Mouse (Mus musculus) forebrain, embryonic 12.5 days (tissue): Measurements from ENCODE around the gene Zfp142. TPM values are rescaled to one million over a fixed set of nuclear protein-coding genes. Genes with fewer than 3 reads are reported as not detected.

Source experiments
- ATAC-seq: fragments of 200-750 bp; cut with Nextera tagmentation; 2 replicates; pipeline ENCODE4 v1.8.0; 2017; ENCODE audit warnings: moderate TSS enrichment; ENCODE audit not compliant: low FRiP score
- H3K27ac ChIP-seq: fragments of 300-500 bp; sonication (generic); 2 replicates; pipeline ENCODE4 v1.5.1; 2016; ENCODE audit warnings: mild to moderate bottlenecking
- H3K27me3 ChIP-seq: fragments of 300-500 bp; sonication (generic); 2 replicates; pipeline ENCODE4 v1.6.1; 2016; ENCODE audit warnings: mild to moderate bottlenecking
- H3K36me3 ChIP-seq: fragments of 300-500 bp; sonication (generic); replicated peaks from 2 replicates; pipeline ENCODE4 v1.6.1; 2016; ENCODE audit warnings: mild to moderate bottlenecking
- H3K4me1 ChIP-seq: fragments of 300-500 bp; sonication (generic); 2 replicates; pipeline ENCODE4 v1.6.1; 2016
- H3K4me2 ChIP-seq: fragments of 300-500 bp; sonication (generic); 2 replicates; pipeline ENCODE4 v1.6.1; 2016; ENCODE audit warnings: mild to moderate bottlenecking, moderate library complexity
- H3K4me3 ChIP-seq: fragments of 300-500 bp; sonication (generic); replicated peaks from 2 replicates; pipeline ENCODE4 v1.5.1; 2016; ENCODE audit warnings: mild to moderate bottlenecking
- H3K9ac ChIP-seq: fragments of 300-500 bp; sonication (generic); 2 replicates; pipeline ENCODE4 v1.6.1; 2016; ENCODE audit warnings: mild to moderate bottlenecking
- H3K9me3 ChIP-seq: fragments of 300-500 bp; sonication (generic); 2 replicates; pipeline ENCODE4 v1.6.1; 2016
- WGBS: fragments of 180-500 bp; shearing (Covaris S2); methylation state at CpG from one replicate; pipeline ENCODE4 v1.1.7; 2016; 5-methylcytosine and 5-hydroxymethylcytosine counted together
- polyA plus RNA-seq: library from polyadenylated mRNA; unstranded; fragments of >200 nt; fragmentation: Nextera tagmentation; extraction: Ambion mirVana; gene quantifications from 2 replicates; pipeline ENCODE4 v1.2.1, GENCODE M21; 2016

Gene Zfp142
- polyA plus RNA-seq: 10.6 and 10.8 TPM in 2 replicates

- H3K4me1 ChIP-seq: peaks cover 26% of the 10 kb centered on the region
- H3K27me3 ChIP-seq: no peaks in the 10 kb centered on the region
- peaks cover 36% of the 10 kb centered on the region for H3K36me3 ChIP-seq
- H3K4me2 ChIP-seq: peak within 1 kb of the TSS; percentile 94
- H3K27ac ChIP-seq: peak within 1 kb of the TSS; percentile 85
- ATAC-seq: peak; percentile 99
- H3K9me3 ChIP-seq: no peaks in the 10 kb centered on the region
- peak within 1 kb of the TSS; percentile 92 for H3K9ac ChIP-seq
- WGBS: under 1% methylated on average over 48 of the region's 48 CpGs
- H3K4me3 ChIP-seq: peak within 1 kb of the TSS; percentile 86
Observed at GRCm38 (mm10) chr1:74587773-74588445, at the start of gene Zfp142, which contains the start of gene Bcs1l. Gene Zfp142, minus strand, starts transcription at chr1:74588246. Gene Bcs1l, plus strand, starts transcription at chr1:74588289.

DNA sequence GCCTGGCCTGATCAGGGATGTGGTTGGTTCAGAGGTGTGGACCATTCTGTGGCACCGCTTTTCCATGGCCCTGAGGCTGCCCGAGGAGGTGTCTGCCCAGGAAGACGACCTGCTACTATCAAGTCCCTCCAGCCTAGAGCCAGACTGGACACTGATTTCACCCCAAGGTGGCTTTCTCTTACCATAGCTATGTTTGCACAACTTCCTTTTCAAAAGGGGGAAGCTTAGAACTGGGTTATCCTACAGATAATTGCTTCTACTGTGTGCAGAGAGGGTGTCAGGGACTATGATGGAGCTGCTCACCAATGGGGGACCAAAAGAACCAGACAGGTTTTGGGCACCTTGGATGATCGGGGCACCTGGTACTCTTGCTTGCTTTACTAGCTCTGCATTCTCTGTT, 44.7 kb upstream of the Zfp142 start:
- Histone ChIP-seq H3K4me1 (no peaks in the 10 kb centered on the region), H3K9ac (no peak overlapping the region), H3K27ac (no peak overlapping the region), H3K4me2 (no peak overlapping the region), H3K4me3 (no peak overlapping the region), H3K9me3 (no peaks in the 10 kb centered on the region), H3K27me3 (no peaks in the 10 kb centered on the region), H3K36me3 (peaks cover 31% of the 10 kb centered on the region)
- no peak for ATAC-seq
- 89% methylated on average over 4 of the region's 4 CpGs for WGBS

- H3K36me3 ChIP-seq: peaks cover 35% of the 10 kb centered on the region
- H3K4me3 ChIP-seq: no peak overlapping the region
- WGBS: 55% methylated on average over 7 of the region's 7 CpGs
- no peak for ATAC-seq
- H3K9me3 ChIP-seq: no peaks in the 10 kb centered on the region
- no peak overlapping the region for H3K9ac ChIP-seq
- H3K27me3 ChIP-seq: no peaks in the 10 kb centered on the region
- no peak overlapping the region for H3K4me2 ChIP-seq
- no peaks in the 10 kb centered on the region for H3K4me1 ChIP-seq
- H3K27ac ChIP-seq: no peak overlapping the region
Observed at GRCm38 (mm10) chr1:74628001-74628400, 40.0 kb upstream of the Zfp142 start.

DNA sequence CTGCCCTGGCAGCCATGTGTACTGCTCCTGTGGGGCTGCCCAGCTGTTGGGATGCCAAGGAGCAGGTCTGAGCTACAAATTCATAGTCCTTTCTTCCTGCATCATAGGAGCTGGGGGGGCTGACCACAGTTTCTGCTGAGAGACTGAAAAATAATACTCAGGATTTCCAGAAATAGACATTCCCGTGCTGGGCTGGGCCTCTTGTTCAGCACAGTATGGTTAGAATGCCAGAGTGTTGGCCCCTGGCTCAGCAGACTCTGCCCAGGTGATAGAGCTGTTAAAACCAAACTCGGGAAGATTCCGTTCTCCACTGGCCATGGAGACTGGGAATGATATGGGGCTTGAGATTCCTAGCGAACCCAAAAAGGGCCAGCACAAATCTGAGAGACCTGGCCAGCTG, 38.0 kb upstream of the Zfp142 start:
- Histone ChIP-seq H3K4me3 (no peak overlapping the region), H3K36me3 (peaks cover 38% of the 10 kb centered on the region), H3K9ac (no peak overlapping the region), H3K4me2 (no peak overlapping the region), H3K9me3 (no peaks in the 10 kb centered on the region), H3K27me3 (no peaks in the 10 kb centered on the region), H3K27ac (no peak overlapping the region), H3K4me1 (no peaks in the 10 kb centered on the region)
- 87% methylated on average over 4 of the region's 4 CpGs for WGBS
- ATAC-seq: no peak

DNA sequence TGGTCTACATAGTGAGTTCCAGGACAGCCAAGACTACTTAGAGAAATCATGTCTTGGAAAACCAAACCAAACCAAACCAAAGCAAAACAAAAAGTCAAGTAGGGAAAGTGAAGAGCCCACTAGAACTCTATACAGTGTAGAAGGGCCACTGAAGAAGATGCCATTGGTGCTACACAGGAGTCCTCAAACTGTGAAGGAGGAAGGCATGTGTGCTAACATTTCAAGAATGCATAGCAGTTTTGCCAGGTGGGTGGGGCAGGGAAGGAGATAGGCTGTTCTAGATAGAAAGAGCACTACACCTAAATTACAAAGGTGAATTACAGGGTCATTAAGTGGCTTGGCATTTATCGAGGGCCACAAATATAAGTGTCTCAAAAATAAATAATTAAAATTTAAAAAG, 36.1 kb upstream of the Zfp142 start:
- peaks cover 38% of the 10 kb centered on the region for H3K36me3 ChIP-seq
- no peak for ATAC-seq
- 90% methylated on average over 1 of the region's 1 CpGs for whole genome bisulfite sequencing

DNA sequence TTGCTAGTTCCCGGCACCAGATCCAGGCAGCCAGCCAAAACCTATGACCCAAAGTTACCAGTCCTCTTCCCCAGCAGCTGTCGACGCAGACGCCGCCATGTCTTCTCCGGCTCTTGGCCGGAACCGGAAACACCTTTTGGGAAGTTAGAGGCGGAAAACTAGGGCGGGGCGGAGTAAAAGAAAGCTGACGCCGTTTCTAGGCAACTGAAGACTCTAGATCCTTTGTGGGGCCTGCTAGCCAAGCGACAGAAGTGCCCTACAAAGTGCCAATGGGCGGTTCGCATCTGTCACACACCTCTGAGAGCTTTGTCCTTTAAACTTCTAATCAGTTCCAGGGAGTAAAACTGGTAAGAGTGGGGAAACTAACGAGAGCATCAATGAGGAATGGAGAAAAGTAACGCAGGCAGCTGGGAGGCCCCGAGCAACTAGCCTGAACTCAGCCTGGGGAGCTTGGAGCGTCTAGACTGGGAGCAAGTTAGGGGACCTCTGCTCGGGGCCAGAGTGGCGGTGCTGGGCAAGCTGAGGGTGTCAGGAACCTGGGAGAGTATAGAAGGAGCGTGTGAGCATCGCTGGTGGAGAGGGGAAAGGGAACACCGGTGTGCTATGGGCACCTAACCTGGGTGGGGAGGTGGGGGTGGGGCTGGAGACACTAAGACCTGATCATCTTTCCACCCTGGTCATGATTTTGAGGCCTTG, 13.4 kb upstream of the Zfp142 start, which contains the start of the genes Rnf25 and Stk36:
Gene Rnf25 (minus strand): TSS at position 131 of the 696 bp plus-strand sequence.
Gene Stk36 (plus strand): TSS at position 179 of the 696 bp plus-strand sequence.
- H3K9ac ChIP-seq: peak within 1 kb of the TSS; percentile 78
- ATAC-seq: peak; percentile 88
- peak within 1 kb of the TSS; percentile 83 for H3K4me3 ChIP-seq
- H3K27me3 ChIP-seq: no peaks in the 10 kb centered on the region
- peak within 1 kb of the TSS; percentile 65 for H3K27ac ChIP-seq
- WGBS: 8% methylated on average over 25 of the region's 25 CpGs
- H3K9me3 ChIP-seq: no peaks in the 10 kb centered on the region
- H3K4me2 ChIP-seq: peak within 1 kb of the TSS; percentile 84
- H3K36me3 ChIP-seq: peaks cover 45% of the 10 kb centered on the region
- peaks cover 16% of the 10 kb centered on the region for H3K4me1 ChIP-seq

More for the DNA sequence above, 36.1 kb upstream of the Zfp142 start:
- Histone ChIP-seq H3K27ac (no peak overlapping the region), H3K27me3 (no peaks in the 10 kb centered on the region), H3K4me3 (no peak overlapping the region), H3K9me3 (no peaks in the 10 kb centered on the region), H3K4me1 (no peaks in the 10 kb centered on the region), H3K9ac (no peak overlapping the region), H3K4me2 (no peak overlapping the region)

GRCm38 (mm10) chr1:74600501-74601266, 12.6 kb upstream of the Zfp142 start:
- Histone ChIP-seq H3K9ac (peak overlapping the region; percentile 78), H3K4me2 (peak overlapping the region; percentile 84), H3K9me3 (no peaks in the 10 kb centered on the region), H3K36me3 (peaks cover 47% of the 10 kb centered on the region), H3K4me3 (peak overlapping the region; percentile 83), H3K4me1 (peaks cover 16% of the 10 kb centered on the region), H3K27me3 (no peaks in the 10 kb centered on the region), H3K27ac (peak overlapping the region; percentile 16; the same call in 1 of the 2 replicates)
- WGBS: 8% methylated on average over 26 of the region's 26 CpGs
- ATAC-seq: peak; percentile 81

GRCm38 (mm10) chr1:74594434-74594833, 6.4 kb upstream of the Zfp142 start:
- H3K4me1 ChIP-seq: peaks cover under 1% of the 10 kb centered on the region; the same call in 1 of the 2 replicates
- no peak overlapping the region for H3K4me2 ChIP-seq
- no peak overlapping the region for H3K27ac ChIP-seq
- ATAC-seq: no peak
- H3K36me3 ChIP-seq: peaks cover 84% of the 10 kb centered on the region
- no peaks in the 10 kb centered on the region for H3K9me3 ChIP-seq
- H3K27me3 ChIP-seq: no peaks in the 10 kb centered on the region
- WGBS: 87% methylated on average over 8 of the region's 8 CpGs
- H3K9ac ChIP-seq: no peak overlapping the region
- H3K4me3 ChIP-seq: no peak overlapping the region

DNA sequence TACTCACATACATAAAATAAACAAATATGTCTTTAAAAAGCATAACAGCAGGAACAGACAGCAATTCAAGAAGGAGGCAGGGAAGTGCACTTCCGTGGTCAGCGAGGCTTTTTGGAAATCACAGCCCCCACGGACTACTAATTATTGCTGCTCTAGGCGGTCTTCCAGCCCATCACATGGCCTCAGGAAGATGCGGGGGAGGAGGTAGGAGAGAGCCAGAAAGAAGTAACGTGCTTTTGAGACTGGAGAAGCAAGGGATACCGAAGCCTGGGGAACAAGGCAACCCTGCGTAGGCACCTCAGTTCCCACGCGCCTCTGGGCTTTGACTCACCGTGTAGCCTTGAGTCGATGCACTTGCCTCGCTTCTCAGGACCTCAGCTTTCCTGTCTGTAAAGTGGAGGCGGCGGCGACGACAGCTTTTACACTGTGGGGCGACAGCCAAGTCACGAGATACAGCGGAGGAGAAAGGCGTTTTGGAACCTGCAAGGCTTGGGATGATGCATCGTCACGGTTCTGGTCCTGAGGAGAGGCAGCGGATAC, 743 bp downstream of the Zfp142 start:
- Histone ChIP-seq H3K9ac (peak overlapping the region; percentile 92), H3K4me2 (peak overlapping the region; percentile 94), H3K4me3 (peak overlapping the region; percentile 86), H3K9me3 (no peaks in the 10 kb centered on the region), H3K36me3 (peaks cover 34% of the 10 kb centered on the region), H3K27ac (peak overlapping the region; percentile 85), H3K4me1 (peaks cover 26% of the 10 kb centered on the region), H3K27me3 (no peaks in the 10 kb centered on the region)
- ATAC-seq: no peak
- under 1% methylated on average over 24 of the region's 24 CpGs for WGBS

GRCm38 (mm10) chr1:74584616-74585398, 3.2 kb downstream of the Zfp142 start:
- no peak overlapping the region for H3K9ac ChIP-seq
- H3K9me3 ChIP-seq: no peaks in the 10 kb centered on the region
- no peak overlapping the region for H3K27ac ChIP-seq
- no peak overlapping the region for H3K4me2 ChIP-seq
- H3K4me1 ChIP-seq: peaks cover 26% of the 10 kb centered on the region
- H3K36me3 ChIP-seq: peaks cover 13% of the 10 kb centered on the region
- no peak for ATAC-seq
- no peaks in the 10 kb centered on the region for H3K27me3 ChIP-seq
- 89% methylated on average over 3 of the region's 3 CpGs for whole genome bisulfite sequencing
- H3K4me3 ChIP-seq: no peak overlapping the region

GRCm38 (mm10) chr1:74582621-74583020, 5.4 kb downstream of the Zfp142 start:
- no peak for ATAC-seq
- no peak overlapping the region for H3K4me2 ChIP-seq
- H3K27me3 ChIP-seq: no peaks in the 10 kb centered on the region
- 71% methylated on average over 3 of the region's 3 CpGs for WGBS
- peaks cover 17% of the 10 kb centered on the region for H3K4me1 ChIP-seq
- no peak overlapping the region for H3K4me3 ChIP-seq
- no peak overlapping the region for H3K27ac ChIP-seq
- no peak overlapping the region for H3K9ac ChIP-seq
- no peaks in the 10 kb centered on the region for H3K9me3 ChIP-seq
- H3K36me3 ChIP-seq: peaks cover 33% of the 10 kb centered on the region
